Mouse (Mus musculus) spleen, postnatal 10 days (tissue): ENCODE measurements around the gene Adgrg1.

ENCODE experiments used
- DNase-seq, 2 experiments: peaks; one replicate each; pipeline ENCODE4 v3.0.0; 2021 to 2022; ENCODE audit warnings: low spot score in 2 of 2

Adgrg1 gene

DNA sequence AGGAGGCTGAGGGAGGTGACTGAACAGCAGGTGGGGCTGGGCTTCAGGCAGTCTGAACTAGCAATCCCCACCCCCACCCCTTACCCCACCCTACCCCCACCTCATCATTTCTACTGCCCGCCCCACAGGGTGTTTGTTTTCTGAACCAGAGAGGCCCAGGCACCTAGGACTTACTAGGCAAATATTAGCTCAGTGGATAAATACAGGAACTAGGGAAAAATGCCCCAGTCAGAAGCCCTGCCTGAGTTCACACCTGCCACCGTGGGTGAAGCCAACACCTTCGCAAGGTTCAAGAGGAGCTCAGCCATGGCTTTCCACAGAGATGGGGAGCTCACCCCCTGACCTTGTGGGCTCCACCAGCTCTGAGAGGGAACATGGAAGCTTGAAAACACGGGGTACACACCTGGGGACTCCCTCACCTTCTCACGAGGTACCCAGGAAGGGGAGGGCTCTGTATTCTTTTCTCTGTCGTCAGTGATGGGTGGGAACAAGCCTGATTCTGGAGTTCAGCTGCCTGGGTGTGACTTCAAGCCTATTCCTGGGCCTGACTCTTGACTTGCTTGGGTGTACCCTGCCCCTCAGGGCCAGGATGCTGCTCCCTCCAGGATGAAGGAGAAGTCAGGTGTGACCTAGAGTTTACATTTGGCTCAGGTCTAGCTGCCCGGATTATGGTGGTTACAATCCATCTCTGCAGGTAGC, at the start of gene Adgrg1:
TSS of gene Adgrg1 (plus strand) at position 285 of the 699 bp plus-strand sequence.
- DNase-seq = no peak

DNA sequence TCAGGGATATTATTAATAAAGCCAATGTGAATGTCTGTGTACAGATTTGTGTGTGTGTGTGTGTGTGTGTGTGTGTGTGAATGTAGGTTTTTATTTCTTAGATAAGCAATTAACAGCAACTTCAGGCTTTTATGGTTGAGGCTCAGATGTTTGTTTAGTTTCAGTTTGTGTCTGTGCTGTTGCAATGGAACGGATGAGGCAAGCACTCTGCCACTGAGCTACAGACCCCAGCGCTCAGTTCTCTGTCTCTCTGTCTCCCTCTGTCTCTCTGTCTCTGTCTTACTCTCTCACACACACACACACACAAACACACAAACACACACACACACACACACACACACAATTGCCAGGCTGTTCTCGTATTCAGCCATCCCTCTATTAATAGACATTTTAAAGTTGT, 46.3 kb upstream of the Adgrg1 start:
- no peak for DNase-seq

DNA sequence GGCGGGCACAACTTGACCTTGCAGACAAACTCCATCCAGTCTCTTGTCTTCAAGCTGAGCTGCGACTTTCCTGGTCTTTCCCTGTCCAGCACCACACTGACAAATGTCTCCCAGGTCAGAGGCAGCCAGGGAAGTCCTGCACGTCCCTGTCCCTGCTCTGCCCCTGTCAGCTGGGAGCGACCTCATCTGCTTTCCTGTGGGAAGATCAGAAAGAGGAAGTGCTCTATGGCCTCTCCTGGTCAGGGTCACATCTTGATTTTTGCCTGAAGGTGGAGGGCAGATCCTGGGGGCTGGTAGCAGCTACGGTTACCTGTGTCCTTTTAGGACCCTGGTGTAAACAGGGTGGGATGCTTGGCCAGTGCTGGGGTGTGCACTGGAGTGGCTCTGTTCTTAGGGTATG, 40.6 kb upstream of the Adgrg1 start:
- DNase-seq = no peak

DNA sequence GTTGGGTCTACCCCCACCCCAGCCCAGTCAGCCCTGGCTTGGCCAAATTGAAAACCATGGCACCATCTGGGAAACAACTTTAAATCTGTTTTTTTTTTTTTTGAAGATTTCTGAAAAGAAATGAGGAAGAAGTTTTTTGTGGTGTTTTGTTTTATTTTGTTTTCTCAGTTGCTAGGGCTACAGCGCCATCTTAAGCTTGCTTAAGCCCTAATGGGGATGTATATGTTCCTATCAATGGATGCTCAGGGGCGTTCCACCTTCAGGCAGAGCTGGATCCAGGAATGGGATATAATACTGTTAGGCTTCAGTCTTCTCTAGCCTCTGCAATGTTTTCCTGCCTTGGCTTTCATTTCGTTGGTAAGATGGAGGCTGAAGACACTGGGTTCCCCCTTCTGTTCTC, 39.4 kb upstream of the Adgrg1 start:
- no peak for DNase-seq

DNA sequence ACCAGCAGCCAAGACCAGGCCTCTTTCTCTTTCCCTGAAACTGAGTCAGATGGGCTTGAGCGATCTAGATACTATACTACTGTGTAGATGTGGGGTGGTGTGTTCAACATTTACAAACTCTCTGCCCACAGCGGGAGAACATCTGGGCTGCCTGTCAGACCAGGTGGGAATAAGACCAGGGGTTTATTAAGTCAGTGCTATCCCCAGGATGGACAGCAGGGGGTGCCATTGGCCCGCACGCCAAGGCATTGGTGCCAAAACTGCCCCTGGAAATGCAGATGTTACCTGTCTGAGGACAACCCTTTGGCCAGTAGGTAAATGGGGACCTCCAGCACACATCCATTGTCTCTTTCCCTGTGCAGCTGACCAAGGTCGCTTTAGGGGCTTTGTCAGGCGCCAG, 32.0 kb upstream of the Adgrg1 start:
- peak; percentile 77 to 83 for DNase-seq

DNA sequence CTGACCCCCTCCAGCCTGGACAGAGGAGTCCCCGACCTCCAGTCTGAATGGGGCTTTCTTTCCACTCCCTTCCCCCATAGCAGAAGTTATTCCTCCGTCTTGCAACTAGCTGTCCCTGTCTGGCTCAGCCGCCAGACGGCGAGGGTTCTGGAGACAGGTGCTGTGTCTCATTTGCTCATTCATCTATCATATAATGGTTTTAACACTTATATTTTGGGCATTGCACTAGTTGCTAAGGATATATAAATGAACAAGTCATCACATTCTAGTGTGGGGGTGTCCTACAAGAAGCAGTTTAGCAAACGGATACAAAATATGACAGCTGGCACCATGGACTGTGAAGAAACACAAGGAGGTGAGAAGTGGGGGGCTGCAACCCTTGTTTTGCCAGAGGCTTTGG, 29.4 kb upstream of the Adgrg1 start:
- no peak for DNase-seq

DNA sequence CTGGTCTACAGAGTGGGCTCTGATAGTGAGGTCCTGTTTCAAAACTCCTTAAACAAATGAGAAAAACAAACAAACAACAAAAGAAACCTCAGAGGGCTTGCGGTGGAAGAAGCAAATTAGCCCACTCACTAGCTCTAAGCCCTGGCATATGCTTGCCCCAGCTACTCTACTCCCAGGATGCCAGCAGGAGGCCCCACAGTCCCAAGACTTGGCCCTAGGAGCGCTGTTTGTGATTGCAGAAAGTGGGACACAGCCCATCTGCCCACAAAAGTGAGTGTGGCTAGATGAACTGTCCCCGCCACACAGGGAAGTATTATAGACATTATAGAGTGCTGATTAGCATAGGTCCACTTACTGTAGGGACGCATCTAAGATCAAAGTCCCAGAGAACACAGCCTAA, 26.1 kb upstream of the Adgrg1 start:
- no peak for DNase-seq

DNA sequence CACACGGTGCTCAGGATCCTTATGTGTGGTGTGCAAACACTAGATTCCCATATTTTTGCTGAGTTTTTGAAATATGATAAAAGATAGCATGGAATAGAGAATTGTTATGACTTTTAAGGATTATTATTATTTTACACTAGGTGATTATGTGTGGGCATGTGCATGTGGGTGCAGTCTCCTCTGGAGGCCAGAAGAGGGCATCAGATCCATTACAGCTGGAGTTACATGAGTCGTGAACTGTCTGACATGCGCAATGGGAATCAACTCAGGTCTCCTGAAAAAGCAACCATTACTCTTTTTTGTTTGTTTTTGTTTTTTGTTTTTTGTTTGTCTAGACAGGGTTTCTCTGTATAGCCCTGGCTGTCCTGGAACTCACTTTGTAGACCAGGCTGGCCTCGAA, 25.5 kb upstream of the Adgrg1 start:
- no peak for DNase-seq

DNA sequence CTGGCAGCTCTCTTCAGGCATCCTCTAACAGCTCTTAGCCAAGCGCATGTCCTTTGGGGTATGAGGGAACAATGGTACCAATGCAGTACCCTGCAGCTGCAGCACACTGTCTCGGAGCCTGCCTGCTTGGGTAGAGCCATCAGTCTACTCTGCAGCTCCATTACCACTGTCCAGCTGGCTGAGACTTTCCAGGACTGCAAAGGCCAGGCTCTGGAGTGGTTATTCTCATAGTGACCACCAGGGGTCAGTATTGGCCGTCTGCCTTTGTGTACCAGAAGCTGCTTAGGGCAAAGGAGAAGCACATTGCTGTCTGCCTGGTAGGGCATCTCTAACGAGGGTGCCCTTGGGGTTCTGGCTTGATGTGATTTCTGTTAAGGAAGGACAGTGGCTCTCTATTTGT, 24.5 kb upstream of the Adgrg1 start:
- DNase-seq = peak; percentile 71 to 76

DNA sequence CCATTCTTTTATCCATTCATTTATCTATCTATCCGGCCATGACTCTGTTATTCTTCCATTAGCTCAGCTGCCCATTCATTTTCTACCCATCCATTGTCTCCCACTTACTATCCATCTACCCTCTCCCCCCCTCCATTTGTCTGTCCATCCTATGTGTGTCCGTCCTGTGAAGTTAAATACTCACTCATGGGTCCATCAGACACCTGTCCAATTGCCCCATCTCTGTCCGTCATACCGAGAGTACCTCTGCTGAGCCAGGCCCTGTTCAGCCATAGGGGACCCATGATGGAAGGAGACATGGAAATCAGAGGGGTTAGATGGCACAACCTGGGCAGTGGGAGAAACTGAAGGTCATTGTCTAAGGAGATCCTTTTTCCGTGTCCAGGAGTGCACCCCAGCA, 24.1 kb upstream of the Adgrg1 start:
- DNase-seq = no peak

DNA sequence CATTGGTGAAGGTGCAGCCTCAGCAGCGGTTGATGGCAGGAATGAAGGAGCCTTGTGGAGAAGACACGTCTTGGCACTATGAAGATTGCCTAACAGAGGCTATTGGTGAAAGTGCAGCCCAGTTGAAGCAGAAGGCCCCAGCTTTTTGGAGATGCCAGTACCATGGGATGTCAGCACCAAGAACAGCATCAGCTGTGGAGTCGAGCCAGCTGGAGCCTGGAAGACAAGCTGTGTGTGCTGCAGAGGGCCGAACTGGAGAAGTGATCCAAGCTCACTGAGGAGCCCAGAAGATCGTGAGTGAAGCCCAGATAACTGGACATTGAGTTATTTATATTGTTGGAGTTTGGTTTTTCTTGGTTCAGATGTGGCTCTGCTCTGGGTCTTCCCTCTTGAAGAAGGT, 22.5 kb upstream of the Adgrg1 start:
- no peak for DNase-seq

DNA sequence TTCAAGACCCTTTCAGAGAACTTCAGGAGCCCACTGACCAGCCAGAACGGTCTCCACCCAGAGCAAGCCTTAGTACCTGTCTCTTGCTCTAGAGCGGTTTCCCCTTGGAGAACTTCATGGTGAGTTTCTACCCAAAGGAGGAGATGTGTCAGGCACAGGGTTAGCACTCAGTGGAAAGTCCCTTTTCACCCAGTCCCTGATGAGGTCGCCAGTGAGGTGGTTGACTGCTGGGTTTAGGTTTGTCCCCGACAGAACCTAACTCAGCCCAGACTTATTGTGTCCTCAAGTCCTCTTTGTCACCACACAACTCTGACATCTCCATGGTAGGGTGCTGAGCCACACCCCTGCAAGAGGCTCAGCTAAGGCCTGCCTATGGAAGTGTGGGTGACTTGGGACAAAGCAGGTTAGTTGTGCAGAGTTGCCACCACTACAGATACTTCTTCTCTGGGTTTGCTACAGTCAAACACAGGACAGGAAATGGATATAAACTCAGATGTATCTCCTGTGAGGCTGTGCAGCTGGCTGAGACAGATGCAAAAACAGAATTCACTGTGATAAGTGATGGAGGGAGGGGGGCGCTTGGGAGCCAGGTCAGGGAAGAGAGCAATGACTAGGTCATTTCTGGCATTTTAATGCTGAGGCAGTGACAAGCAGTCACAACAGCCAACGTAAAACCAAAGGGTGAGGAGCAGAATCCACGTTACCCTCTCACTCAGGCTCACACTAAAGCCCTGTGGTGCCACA, 20.8 kb upstream of the Adgrg1 start:
- DNase-seq = no peak

DNA sequence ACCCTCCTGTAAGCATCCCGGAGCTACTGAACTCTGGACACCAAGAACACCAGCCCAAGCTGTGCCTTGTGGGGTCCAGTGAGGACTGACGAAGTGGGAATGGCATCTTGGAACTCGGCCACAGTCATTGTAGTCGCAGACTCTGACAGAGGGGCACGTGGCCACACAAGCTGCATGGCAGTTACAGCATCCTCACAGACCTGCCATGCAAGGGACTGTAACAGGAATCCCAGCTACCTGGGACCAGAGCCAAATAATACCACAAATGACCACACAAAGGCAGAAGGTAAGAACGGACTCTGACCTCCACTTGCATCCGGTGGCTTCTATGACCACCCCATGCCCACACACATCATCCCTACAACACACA, 20.2 kb upstream of the Adgrg1 start:
- DNase-seq = no peak

DNA sequence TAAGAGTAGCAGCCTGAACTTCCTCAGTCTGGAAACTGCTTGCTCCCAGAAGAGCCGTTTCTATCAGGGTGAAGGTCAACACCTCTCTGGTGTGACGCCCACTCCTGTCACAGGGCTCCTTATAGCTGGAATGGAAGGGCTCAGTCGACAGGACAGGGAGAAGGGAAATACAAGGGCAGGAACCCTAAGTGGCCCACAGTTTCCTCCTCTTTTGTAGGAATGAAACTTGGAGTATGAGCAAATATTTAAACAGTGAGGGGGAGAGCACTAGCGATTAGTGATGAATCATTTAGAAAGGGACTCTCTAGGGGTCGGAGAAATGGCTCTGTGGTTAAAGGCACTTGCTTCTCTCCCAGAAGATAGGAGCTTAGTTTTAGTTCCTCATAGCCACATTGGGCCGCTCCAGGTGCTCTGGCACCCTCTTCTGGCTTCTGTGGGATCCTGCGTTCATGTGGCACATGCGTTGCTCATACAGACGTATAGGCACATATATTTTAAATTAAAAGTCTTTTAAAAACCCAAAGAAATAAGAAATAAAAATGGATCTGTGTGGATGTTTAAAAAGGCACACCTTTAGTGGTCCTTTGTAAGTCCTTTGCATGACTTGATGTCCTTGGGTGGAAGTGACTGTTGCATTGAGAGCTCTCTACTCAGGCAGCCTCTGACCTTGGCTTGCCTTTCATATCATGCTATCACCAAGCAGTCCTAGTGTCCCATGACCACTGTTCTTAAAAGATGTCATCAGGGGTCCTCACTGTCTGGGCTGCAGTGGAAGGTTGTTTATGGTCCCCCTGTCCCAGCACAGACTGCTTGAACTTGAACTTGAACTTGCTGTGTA, 19.4 kb upstream of the Adgrg1 start:
- peak in 1 of 2 experiments; percentile 80 for DNase-seq

DNA sequence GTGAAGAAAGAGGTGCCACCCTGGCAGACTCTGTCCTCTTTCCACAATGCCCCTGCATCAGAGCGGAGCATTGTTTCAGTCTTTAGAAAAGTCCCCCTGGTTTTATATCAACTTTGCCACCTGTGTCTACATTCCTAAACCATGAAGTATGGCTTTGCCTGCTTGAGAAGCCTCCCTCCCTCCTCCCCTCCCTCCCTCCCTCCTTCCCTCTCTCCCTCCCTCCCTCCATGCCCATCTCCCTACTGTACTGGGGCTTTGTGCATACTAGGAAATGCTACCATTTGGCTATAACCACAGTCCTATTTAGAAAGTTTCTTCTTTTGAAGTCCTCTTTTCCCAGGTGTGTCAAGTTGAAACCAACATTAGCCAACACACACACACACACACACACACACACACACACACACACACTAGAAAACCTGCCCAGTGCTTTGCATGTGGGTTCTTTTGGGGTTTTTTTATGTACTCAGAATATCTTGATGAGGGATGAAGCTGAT, 18.4 kb upstream of the Adgrg1 start:
- DNase-seq = no peak

DNA sequence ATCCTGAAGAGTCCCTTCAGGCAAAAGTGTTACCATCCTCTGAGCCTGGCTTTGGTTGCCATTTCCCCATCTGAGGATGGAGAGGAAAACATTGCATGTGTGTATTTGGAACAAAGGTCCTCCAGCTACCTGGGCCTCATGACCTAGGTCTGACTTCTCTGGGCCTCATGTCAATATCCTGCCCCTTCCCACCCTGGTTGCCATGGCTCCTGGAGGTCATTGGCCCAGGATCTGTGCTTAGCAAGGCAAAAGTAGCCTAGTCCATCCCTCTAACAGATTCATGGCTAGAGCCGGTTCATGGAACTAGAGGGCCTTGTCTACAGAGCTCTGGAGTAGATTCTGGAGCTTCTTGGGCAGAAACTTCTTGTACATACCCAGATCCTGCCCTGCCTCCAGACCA, 12.3 kb upstream of the Adgrg1 start:
- DNase-seq = no peak

DNA sequence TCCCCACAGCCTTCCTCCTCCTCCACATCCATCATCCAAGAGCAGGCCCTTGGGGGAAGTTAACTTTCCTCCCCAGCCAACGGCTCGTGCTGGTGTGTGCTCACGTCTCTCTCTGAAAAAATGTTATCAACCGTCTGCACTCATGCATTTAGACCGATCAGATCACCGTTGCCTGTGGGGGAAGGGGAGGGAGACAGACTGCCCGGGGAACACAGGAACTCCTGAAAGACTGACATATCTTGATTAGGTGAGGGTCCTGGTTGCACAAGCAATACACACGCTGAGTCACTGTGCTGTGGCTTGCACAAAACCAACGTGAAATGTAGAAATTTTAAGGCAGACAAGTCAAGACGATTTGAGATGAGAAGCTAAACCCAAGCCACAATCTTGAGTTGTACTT, 9.7 kb upstream of the Adgrg1 start:
- peak; percentile 66 to 68 for DNase-seq

DNA sequence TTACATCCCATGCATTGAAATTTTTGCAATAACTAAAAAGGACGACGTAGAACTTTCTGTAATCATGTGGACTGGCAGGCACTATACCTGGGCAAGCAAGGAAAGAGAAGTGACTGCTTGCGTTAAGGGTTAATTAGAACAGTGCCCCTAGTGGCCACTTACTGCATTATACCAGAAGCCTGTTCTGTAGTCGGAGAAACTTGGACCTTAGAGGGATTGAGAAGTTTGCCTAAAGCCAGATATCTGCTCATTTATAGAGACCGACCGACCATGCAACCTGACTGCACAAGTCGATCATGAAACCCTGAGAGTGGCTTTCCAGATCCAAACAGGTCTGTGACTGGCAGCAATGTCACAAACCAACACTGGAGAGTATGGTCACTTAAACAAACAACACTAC, 8.0 kb upstream of the Adgrg1 start:
- peak; percentile 61 to 76 for DNase-seq

DNA sequence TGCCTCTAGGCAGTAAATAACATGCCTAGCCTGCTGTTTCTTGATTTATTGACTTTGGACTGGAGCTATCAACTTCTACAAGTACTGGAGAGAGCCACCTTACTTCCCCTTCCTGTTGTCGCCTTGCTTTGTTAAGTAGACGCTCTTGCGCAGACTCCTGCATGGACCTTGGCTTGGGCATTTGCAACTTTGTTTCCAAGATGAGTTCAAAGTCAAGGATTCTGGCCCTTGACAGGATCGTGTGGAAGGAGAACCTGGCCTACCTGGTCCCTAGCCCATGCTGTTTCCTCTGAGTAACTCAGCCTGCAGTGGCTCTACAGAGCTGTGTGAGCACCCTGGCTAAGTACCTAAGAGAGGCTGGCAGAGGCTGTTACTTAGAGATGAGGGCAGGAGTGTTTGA, 7.5 kb upstream of the Adgrg1 start:
- peak in 1 of 2 experiments; percentile 42 for DNase-seq

DNA sequence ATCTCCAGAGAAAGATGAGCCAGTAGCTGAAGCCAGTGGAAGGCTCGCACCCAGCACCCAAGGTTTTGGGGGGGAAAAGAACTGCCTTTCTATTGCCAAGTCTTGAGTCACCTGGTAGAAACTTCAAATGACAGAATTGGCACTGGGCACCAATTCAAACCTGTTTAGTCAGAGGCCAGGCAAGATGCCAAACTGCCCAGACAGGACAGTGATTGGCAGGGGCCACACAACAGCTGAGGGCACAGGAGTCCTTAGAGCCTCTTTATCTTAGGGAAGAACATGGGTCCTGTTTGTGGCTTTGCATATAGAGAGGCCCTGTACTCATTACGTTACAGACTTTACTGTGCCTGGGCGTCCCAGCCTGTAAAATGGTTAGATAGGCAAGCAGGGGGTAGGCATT, 7.0 kb upstream of the Adgrg1 start:
- DNase-seq = peak in 1 of 2 experiments; percentile 66

DNA sequence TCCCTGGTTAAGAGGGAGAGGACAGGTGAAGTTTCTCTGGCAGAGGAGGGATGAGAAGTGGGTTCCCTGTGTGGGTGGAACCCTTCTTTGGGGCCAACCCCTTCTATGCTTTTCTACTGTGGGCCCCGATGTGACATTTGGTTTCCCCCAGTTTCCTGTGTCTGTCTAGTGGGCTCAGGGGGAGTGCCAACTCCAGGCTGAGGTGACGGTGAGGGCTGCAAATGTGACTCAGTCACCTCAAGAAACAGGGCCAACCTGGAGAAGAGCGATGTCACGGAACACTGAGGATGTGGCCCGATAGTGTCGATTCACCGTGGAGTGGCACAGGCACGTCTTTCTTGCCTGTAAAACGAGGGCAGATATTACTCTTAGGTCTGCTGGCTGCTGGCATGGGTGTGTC, 1.3 kb upstream of the Adgrg1 start:
- DNase-seq = no peak

DNA sequence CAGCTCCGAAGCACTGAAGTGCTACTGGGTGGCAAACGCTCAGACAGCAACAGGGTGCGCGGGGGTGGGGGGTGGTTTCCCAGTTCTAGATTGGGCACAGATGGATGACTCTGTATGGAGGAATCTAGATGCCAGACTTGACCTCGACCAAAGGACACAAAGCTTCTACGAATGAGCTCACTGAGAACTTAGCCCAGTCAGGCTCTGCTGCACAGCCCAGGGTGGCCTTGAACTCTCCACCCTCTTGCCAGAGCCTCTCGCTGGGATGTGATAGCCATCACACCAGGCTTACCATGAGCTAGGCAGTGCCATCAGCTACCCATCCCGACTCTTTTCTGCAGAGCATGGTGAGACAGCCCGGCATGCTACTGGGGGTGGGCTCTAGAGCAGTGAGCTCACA, 765 bp upstream of the Adgrg1 start:
- no peak for DNase-seq
